Mouse (Mus musculus): ENCODE results near the gene Vdac1.
"Not testable (repeated sequence)": the region's sequence is repeated elsewhere in the genome, so short reads cannot be mapped to it uniquely, and the experiment has no call there.

Gene Vdac1

GRCm38 (mm10) chr11:52370538-52370937, 9.9 kb downstream of the Vdac1 start:
- DNase-seq (ENCODE audit: low read depth, low spot score), result peak; percentile 91

- DNase-seq (ENCODE audit: low read depth, low spot score), result no peak
Observed at GRCm38 (mm10) chr11:52373841-52374240, 13.2 kb downstream of the Vdac1 start.

GRCm38 (mm10) chr11:52374340-52374739, 13.7 kb downstream of the Vdac1 start:
- peak; percentile 74 for DNase-seq (ENCODE audit: low read depth, low spot score)

GRCm38 (mm10) chr11:52377579-52377978, 16.9 kb downstream of the Vdac1 start:
- no peak for DNase-seq (ENCODE audit: low read depth, low spot score)

- no peak for DNase-seq (ENCODE audit: low read depth, low spot score)
Observed at GRCm38 (mm10) chr11:52379241-52379640, 18.6 kb downstream of the Vdac1 start.

DNA sequence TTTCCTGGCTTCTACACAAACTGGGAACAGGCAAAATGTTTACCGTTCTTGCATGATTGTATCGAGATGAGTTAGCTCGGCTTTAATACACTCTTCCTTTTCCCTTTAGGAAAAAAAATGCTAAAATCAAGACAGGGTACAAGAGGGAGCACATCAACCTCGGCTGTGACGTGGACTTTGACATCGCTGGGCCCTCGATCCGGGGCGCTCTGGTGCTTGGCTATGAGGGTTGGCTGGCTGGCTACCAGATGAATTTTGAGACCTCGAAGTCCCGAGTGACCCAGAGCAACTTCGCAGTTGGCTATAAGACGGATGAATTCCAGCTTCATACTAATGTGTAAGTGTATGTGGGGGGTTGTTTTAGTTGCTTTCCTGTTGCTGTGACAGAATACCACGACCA, 23.1 kb downstream of the Vdac1 start:
- DNase-seq (ENCODE audit: low read depth, low spot score), result no peak

DNA sequence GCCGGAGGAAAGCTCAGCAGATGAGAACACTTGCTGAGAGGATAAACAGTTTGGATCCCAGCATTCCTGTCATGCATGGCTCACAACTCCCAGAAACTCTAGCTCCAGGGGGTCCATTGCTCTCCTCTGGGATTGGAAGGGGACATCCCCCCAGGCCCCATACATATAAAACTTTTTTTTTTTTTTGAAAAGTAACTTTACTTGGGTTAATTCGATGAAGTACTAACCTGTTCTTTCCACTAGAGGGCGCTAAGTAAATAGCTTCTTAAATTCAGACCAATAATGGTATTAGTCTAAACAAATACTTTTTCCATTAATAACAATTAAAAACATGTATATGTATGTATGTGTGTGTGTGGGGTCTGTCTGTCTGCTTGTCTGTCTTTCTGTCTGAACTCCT, 24.0 kb downstream of the Vdac1 start:
- DNase-seq (ENCODE audit: low read depth, low spot score), result no peak

DNA sequence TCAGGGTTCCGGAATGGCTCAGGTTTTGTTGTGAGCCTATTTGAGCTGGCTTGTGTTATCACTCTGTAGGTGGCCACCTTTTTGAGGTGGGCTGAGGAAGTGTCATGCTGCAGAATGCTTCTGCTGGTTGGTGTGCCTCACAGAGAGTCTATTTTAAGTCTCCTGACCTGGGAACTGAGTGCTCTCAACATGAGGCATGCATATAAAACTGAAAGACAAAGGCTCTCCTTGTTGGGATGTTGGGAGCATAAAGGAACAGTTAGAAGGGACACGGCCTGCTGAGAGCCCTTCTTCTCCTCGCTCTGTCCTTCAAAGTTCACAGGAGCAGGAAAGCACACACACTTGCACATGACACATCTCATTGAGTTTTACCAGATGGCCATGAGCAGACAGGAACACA, 26.2 kb downstream of the Vdac1 start:
- peak; percentile 21 for DNase-seq (ENCODE audit: low read depth, low spot score)

DNA sequence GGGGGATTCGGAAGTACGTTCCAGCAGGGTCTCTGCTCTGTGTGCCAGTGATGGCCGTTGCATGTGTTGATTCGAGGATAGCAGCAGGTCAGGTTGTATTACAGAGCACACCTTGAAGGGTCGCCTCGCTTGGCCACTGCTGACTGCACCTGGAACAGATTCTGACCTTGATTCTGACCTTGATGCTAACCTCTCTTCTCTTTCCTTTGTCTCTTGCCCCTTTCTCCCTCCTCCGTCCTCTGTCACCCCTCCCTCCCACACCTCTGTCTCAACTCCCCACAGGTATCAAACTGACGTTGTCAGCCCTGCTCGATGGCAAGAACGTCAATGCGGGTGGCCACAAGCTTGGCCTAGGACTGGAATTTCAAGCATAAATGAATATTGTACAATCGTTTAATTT, 27.5 kb downstream of the Vdac1 start:
- DNase-seq (ENCODE audit: low read depth, low spot score), result no peak

- DNase-seq (ENCODE audit: low read depth, low spot score), result not testable (repeated sequence)
Observed at GRCm38 (mm10) chr11:52388979-52389378, 28.3 kb downstream of the Vdac1 start.

DNA sequence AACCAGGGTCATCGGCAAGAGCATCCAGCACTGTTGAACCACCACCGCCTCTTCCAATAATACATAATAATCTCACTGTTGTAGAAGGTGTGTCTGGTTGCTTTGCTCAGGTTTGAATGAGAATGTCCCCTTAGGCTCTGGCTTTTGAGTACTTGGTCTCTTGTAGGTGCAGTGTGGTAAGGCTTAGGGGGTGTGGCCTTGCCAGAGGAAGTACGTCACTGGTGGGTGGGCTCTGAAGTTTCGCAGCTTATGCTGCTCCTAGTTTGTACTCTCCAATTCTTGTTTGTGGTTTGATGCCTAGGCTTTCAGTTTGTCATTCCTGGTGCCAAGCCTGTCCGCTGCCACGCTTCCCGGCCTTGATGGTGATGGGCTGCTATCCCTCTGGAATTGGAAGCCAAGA, 29.3 kb downstream of the Vdac1 start:
- DNase-seq (ENCODE audit: low read depth, low spot score), result no peak

DNA sequence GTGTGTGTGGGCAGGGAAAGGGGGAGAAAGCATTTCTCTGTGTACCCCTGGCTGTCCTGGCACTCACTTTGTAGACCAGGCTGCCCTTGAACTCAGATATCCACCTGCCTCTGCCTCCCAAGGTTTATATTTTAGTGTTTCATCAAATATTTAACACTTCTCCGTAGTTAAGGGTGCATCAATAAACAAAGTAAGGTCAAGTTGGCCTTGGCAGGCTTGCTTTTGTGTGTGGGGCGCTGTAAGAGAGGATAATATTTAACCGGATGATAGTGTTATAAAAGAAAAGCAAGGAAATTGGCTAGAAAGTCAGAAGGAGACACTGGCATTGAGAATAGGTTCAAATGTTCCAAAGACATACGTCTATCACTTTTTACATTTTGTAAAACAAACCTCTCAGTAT, 33.8 kb downstream of the Vdac1 start:
- no peak for DNase-seq (ENCODE audit: low read depth, low spot score)

DNA sequence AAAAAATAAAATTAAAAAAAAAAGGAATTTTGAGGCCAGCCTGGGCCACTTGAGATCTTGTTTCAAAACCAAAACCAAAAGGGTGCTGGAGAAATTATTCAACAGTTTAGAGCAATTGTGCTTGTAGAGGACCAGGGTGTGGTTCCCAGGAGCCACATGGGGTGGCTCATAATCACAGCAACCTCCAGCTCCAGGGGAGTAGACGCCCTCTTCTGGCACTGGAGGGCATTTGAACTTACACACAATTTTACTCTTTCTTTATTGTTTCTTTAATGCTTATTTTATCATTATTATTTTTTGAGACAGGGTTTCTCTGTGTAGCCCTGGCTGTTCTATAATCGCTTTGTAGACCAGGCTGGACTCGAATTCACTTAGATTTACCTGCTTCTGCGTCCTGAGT, 34.7 kb downstream of the Vdac1 start:
- no peak for DNase-seq (ENCODE audit: low read depth, low spot score)

DNA sequence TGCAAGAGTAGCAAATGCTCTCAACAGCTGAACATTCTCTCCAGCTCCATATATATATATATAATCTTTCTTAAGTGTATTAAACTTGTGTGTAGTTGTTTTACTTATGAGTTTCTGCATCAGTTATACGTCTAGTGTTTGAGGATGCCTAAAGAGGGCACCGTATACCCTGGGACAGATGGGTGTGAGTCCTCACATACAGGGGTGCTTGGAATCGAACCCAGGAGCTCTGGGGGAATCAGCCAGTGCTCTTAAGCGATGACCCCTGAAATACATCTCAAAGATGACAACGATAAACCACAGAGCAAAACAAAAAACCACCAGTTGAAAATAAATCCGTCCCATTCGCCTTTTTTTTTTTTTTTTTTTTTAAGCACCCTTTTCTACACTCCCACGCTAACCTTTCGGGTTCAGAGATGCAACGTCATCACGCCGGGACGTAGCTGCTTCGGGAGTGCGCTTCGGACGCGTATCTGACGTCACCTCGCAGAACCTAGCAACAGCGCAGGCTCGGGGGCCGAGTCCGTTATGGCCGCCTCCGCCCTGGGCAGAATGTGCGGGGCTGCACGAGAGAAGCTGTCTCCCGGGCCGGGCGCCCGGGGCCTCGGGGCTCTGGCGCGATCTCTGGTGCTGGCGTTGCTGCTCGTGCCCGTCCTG, 35.4 kb downstream of the Vdac1 start, which contains the start of gene 9530068E07Rik:
TSS of gene 9530068E07Rik (plus strand) at position 489 of the 657 bp plus-strand sequence.
- peak; percentile 99 for DNase-seq (ENCODE audit: low read depth, low spot score)

DNA sequence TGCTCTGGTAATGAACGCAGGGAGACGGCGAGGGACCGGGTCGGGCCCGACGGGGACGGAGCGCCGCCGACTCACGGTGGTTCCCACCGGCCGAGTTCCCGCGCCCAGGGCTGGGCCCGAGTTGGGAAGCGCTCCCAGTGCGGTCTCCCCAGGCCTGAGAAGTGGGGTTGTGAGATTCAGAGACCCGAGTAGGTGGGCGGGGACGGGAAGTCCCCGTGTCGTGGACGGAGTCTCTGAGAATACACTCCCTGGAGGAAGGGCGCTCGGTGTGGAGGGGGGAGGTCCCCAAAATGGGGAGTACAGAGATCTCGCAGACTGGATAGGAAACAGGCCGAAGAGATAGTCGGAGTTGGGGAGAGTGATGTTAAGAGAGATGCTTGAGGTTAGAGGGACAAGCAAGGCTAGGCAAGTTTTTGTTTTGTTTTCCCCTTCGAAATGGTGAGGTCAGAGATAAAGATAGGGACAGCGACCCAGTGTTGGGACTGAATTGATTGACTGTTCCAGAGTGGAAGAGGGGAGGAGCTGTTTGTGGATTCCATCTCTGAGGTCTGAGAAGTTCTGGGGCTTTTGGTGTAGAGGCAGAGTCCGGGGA, 36.0 kb downstream of the Vdac1 start:
- peak; percentile 26 for DNase-seq (ENCODE audit: low read depth, low spot score)

DNA sequence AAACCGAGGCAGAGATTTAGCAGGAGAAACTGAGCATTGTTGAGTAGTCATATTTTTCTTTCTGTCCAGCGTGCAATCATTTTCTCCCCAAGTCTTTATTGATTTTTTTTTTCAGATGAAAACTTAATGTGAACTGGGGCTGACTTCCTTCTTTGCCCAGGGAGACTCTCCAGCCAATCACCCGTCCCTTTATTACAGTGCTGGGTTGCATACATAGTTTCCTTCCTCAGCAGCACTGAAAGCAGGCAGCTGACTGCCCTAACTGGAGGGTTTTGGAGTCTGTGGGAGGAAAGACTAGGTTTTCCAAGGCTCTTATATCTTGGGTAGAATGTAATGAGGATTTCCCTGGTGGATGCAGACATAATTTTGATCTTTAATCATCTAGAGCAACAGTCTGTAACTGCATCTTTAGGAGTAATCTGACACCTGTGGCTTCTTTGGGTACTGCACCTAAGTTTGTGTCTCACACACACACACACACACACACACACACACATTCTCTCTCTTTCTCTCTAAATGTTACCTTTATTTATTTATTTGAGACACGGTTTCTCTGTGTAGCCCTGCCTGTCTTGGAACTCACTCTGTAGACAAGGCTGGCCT, 36.8 kb downstream of the Vdac1 start:
- no peak for DNase-seq (ENCODE audit: low read depth, low spot score)

DNA sequence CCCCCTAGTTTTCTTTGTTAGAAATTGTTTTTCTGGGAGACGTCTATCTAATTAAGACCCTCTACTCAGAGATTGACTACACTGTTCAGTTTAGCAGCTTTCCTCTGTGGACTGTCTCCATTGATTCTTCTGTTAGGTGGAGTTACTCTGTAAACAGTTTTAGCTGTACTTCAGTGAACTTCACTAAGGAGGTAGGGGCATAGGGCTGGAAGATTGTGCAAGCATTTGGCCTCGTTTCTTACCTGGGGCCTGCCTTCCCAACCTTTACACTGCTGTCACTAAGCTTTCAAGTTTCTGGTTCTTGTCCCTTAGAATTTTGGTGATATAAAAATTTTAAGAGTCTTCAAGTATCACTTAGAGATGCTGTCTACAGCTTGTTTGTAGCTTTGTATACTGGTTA, 40.8 kb downstream of the Vdac1 start:
- DNase-seq (ENCODE audit: low read depth, low spot score), result no peak

- no peak for DNase-seq (ENCODE audit: low read depth, low spot score)
Observed at GRCm38 (mm10) chr11:52402566-52402965, 41.9 kb downstream of the Vdac1 start.

DNA sequence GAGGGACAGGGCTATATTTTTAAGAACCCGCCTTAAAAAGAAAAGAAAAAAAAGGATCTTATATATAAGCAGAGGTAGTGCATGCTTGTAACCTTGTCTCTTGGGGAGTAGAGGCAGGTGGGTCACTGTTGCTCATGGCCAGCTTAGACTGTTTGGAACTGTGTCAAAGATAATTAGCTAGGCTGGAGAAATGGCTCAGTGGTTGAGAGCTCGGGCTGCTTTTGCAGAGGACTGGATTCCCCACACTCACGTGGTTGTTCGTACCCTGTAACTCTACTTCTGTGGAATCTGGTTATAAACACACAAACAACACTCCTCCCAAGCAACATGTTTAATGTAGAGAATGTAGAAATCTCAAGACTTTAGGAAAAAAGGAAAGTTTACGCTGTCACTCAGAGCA, 43.5 kb downstream of the Vdac1 start:
- no peak for DNase-seq (ENCODE audit: low read depth, low spot score)

DNA sequence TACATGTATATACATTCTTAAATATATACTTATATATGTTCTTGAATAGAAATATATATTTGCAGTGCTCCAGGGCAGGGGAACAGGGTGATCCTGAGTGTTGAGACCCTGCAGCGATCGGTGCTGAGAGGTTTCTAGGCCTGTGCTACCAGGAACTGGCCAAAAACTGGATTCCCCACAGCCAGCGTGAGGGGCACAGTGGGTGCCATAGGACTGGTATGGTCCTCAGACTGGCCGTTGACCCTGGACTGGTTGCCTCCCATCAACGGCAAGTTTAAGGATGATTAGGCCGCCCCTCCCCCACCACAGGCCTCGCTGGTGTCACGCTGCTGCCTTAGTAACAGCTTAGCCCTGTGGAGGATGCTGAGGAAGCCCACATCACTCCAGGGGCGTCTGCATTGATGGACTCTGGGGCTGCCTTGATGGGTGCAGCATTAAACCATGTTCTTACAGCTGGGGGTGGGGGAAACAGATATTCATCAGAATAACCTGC, 44.6 kb downstream of the Vdac1 start:
- DNase-seq (ENCODE audit: low read depth, low spot score), result no peak

GRCm38 (mm10) chr11:52409316-52409715, 48.7 kb downstream of the Vdac1 start:
- no peak for DNase-seq (ENCODE audit: low read depth, low spot score)

DNA sequence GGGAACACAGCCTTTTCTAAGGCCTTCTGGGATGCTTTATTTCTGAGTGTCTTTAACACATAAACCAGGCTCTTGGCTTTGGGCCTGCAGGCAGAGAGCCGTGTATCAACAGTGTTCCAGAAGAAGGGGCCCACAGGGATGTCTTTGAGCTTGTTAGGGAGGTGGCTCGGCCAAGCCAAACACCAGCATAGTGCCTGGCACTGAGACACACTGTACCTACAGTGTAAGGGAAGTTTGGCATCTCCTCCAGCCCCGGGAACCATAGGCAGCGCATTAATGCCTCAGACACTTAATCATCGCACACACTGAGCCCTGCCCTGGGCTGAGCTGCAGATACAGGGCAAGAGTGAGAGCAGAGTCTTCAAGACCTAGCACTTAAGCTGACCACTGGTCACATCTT, 57.7 kb downstream of the Vdac1 start:
- DNase-seq (ENCODE audit: low read depth, low spot score), result no peak

GRCm38 (mm10) chr11:52419246-52419645, 58.6 kb downstream of the Vdac1 start:
- DNase-seq (ENCODE audit: low read depth, low spot score), result no peak
